Mouse (Mus musculus): Measurements from ENCODE around the gene Cfap43. TPM values are rescaled to one million over a fixed set of nuclear protein-coding genes. Genes with fewer than 3 reads are reported as not detected.

The Cfap43 gene
- polyA plus RNA-seq, 1 experiment from 2014 or later = 0.11 TPM

GRCm38 (mm10) chr19:47824026-47824425, 95.1 kb downstream of the Cfap43 start:
- ATAC-seq (replicated peaks; ENCODE audit: low FRiP score, low TSS enrichment, low read depth) (no peak), DNase-seq (ENCODE audit: low spot score) (no peak)
- 73% methylated on average over 5 of the region's 5 CpGs for WGBS

GRCm38 (mm10) chr19:47822143-47822796, 96.8 kb downstream of the Cfap43 start:
- DNase-seq (ENCODE audit: low spot score) = peak; percentile 51

More at GRCm38 (mm10) chr19:47824026-47824425, 95.1 kb downstream of the Cfap43 start:
- no peak overlapping the region for H3K27ac ChIP-seq (ENCODE audit: low read depth)
- H3K9me3 ChIP-seq (ENCODE audit: control insufficient read depth, low read length) = no peaks in the 10 kb centered on the region
- no peak overlapping the region for H3K9ac ChIP-seq (ENCODE audit: low read length)
- H3K36me3 ChIP-seq (ENCODE audit: control insufficient read depth, insufficient read depth, low read length) = no peaks in the 10 kb centered on the region
- H3K27me3 ChIP-seq (replicated peaks; ENCODE audit: control insufficient read depth, insufficient read depth, low read length) = no peaks in the 10 kb centered on the region
- H3K4me1 ChIP-seq (replicated peaks; ENCODE audit: control insufficient read depth, insufficient read depth, low read length) = no peaks in the 10 kb centered on the region
- no peak overlapping the region for H3K4me3 ChIP-seq (ENCODE audit: low read depth, low read length)
- no peak overlapping the region for H3K4me2 ChIP-seq (ENCODE audit: low read length)

GRCm38 (mm10) chr19:47821494-47821872, 97.6 kb downstream of the Cfap43 start:
- WGBS = 51% methylated on average over 7 of the region's 7 CpGs
- peak; percentile 61 for DNase-seq (ENCODE audit: low spot score)
- H3K4me2 ChIP-seq (ENCODE audit: low read length) = no peak overlapping the region

More at GRCm38 (mm10) chr19:47822143-47822796, 96.8 kb downstream of the Cfap43 start:
- ATAC-seq (replicated peaks; ENCODE audit: low FRiP score, low TSS enrichment, low read depth) = 0 out of 2 replicates have a peak, but pooled peaks have one; percentile 32
- H3K4me2 ChIP-seq (ENCODE audit: low read length) = no peak overlapping the region
- no peaks in the 10 kb centered on the region for H3K4me1 ChIP-seq (replicated peaks; ENCODE audit: control insufficient read depth, insufficient read depth, low read length)
- no peak overlapping the region for H3K27ac ChIP-seq (ENCODE audit: low read depth)
- H3K9me3 ChIP-seq (ENCODE audit: control insufficient read depth, low read length) = no peaks in the 10 kb centered on the region
- H3K4me3 ChIP-seq (ENCODE audit: low read depth, low read length) = no peak overlapping the region
- no peak overlapping the region for H3K9ac ChIP-seq (ENCODE audit: low read length)
- no peaks in the 10 kb centered on the region for H3K36me3 ChIP-seq (ENCODE audit: control insufficient read depth, insufficient read depth, low read length)
- no peaks in the 10 kb centered on the region for H3K27me3 ChIP-seq (replicated peaks; ENCODE audit: control insufficient read depth, insufficient read depth, low read length)
- WGBS = 13% methylated on average over 8 of the region's 8 CpGs

GRCm38 (mm10) chr19:47820832-47821493, 98.1 kb downstream of the Cfap43 start:
- Histone ChIP-seq H3K9ac (ENCODE audit: low read length) (no peak overlapping the region), H3K4me2 (ENCODE audit: low read length) (no peak overlapping the region), H3K27ac (ENCODE audit: low read depth) (no peak overlapping the region), H3K36me3 (ENCODE audit: control insufficient read depth, insufficient read depth, low read length) (no peaks in the 10 kb centered on the region), H3K27me3 (replicated peaks; ENCODE audit: control insufficient read depth, insufficient read depth, low read length) (no peaks in the 10 kb centered on the region), H3K4me1 (replicated peaks; ENCODE audit: control insufficient read depth, insufficient read depth, low read length) (no peaks in the 10 kb centered on the region), H3K9me3 (ENCODE audit: control insufficient read depth, low read length) (no peaks in the 10 kb centered on the region), H3K4me3 (ENCODE audit: low read depth, low read length) (no peak overlapping the region)
- whole genome bisulfite sequencing = 17% methylated on average over 9 of the region's 9 CpGs
- ATAC-seq (replicated peaks; ENCODE audit: low FRiP score, low TSS enrichment, low read depth) (0 out of 2 replicates have a peak, but pooled peaks have one; percentile 47), DNase-seq (ENCODE audit: low spot score) (peak; percentile 83)

More at GRCm38 (mm10) chr19:47821494-47821872, 97.6 kb downstream of the Cfap43 start:
- H3K27ac ChIP-seq (ENCODE audit: low read depth) = no peak overlapping the region
- no peak overlapping the region for H3K4me3 ChIP-seq (ENCODE audit: low read depth, low read length)
- ATAC-seq (replicated peaks; ENCODE audit: low FRiP score, low TSS enrichment, low read depth) = peak; percentile 5; the same call in 1 of the 2 replicates
- no peaks in the 10 kb centered on the region for H3K27me3 ChIP-seq (replicated peaks; ENCODE audit: control insufficient read depth, insufficient read depth, low read length)
- H3K4me1 ChIP-seq (replicated peaks; ENCODE audit: control insufficient read depth, insufficient read depth, low read length) = no peaks in the 10 kb centered on the region
- no peaks in the 10 kb centered on the region for H3K9me3 ChIP-seq (ENCODE audit: control insufficient read depth, low read length)
- no peak overlapping the region for H3K9ac ChIP-seq (ENCODE audit: low read length)
- no peaks in the 10 kb centered on the region for H3K36me3 ChIP-seq (ENCODE audit: control insufficient read depth, insufficient read depth, low read length)

- H3K4me2 ChIP-seq (ENCODE audit: low read length) = no peak overlapping the region
- ATAC-seq (replicated peaks; ENCODE audit: low FRiP score, low TSS enrichment, low read depth) (no peak), DNase-seq (ENCODE audit: low spot score) (no peak)
- H3K4me1 ChIP-seq (replicated peaks; ENCODE audit: control insufficient read depth, insufficient read depth, low read length) = no peaks in the 10 kb centered on the region
- H3K9ac ChIP-seq (ENCODE audit: low read length) = no peak overlapping the region
- H3K27me3 ChIP-seq (replicated peaks; ENCODE audit: control insufficient read depth, insufficient read depth, low read length) = no peaks in the 10 kb centered on the region
- no peaks in the 10 kb centered on the region for H3K36me3 ChIP-seq (ENCODE audit: control insufficient read depth, insufficient read depth, low read length)
- 79% methylated on average over 9 of the region's 9 CpGs for WGBS
- H3K9me3 ChIP-seq (ENCODE audit: control insufficient read depth, low read length) = no peaks in the 10 kb centered on the region
- no peak overlapping the region for H3K4me3 ChIP-seq (ENCODE audit: low read depth, low read length)
- no peak overlapping the region for H3K27ac ChIP-seq (ENCODE audit: low read depth)
Measured at GRCm38 (mm10) chr19:47817692-47818091, 101.4 kb downstream of the Cfap43 start.

GRCm38 (mm10) chr19:47814721-47815120, 104.4 kb downstream of the Cfap43 start:
- Histone ChIP-seq H3K9me3 (ENCODE audit: control insufficient read depth, low read length) (no peaks in the 10 kb centered on the region), H3K4me3 (ENCODE audit: low read depth, low read length) (no peak overlapping the region), H3K27ac (ENCODE audit: low read depth) (no peak overlapping the region), H3K9ac (ENCODE audit: low read length) (no peak overlapping the region), H3K4me1 (replicated peaks; ENCODE audit: control insufficient read depth, insufficient read depth, low read length) (no peaks in the 10 kb centered on the region), H3K36me3 (ENCODE audit: control insufficient read depth, insufficient read depth, low read length) (no peaks in the 10 kb centered on the region), H3K4me2 (ENCODE audit: low read length) (no peak overlapping the region), H3K27me3 (replicated peaks; ENCODE audit: control insufficient read depth, insufficient read depth, low read length) (no peaks in the 10 kb centered on the region)
- WGBS = 84% methylated on average over 5 of the region's 5 CpGs
- ATAC-seq (replicated peaks; ENCODE audit: low FRiP score, low TSS enrichment, low read depth) (no peak), DNase-seq (ENCODE audit: low spot score) (no peak)

- 74% methylated on average over 10 of the region's 10 CpGs for WGBS
- H3K9me3 ChIP-seq (ENCODE audit: control insufficient read depth, low read length) = no peaks in the 10 kb centered on the region
- ATAC-seq (replicated peaks; ENCODE audit: low FRiP score, low TSS enrichment, low read depth) (no peak), DNase-seq (ENCODE audit: low spot score) (no peak)
- no peaks in the 10 kb centered on the region for H3K4me1 ChIP-seq (replicated peaks; ENCODE audit: control insufficient read depth, insufficient read depth, low read length)
- H3K36me3 ChIP-seq (ENCODE audit: control insufficient read depth, insufficient read depth, low read length) = no peaks in the 10 kb centered on the region
- no peak overlapping the region for H3K27ac ChIP-seq (ENCODE audit: low read depth)
- no peak overlapping the region for H3K9ac ChIP-seq (ENCODE audit: low read length)
- no peak overlapping the region for H3K4me2 ChIP-seq (ENCODE audit: low read length)
- H3K27me3 ChIP-seq (replicated peaks; ENCODE audit: control insufficient read depth, insufficient read depth, low read length) = no peaks in the 10 kb centered on the region
- H3K4me3 ChIP-seq (ENCODE audit: low read depth, low read length) = no peak overlapping the region
Measured at GRCm38 (mm10) chr19:47812091-47812490, 107.0 kb downstream of the Cfap43 start.

- H3K4me2 ChIP-seq (ENCODE audit: low read length) = no peak overlapping the region
- no peaks in the 10 kb centered on the region for H3K9me3 ChIP-seq (ENCODE audit: control insufficient read depth, low read length)
- no peaks in the 10 kb centered on the region for H3K4me1 ChIP-seq (replicated peaks; ENCODE audit: control insufficient read depth, insufficient read depth, low read length)
- DNase-seq (ENCODE audit: low spot score) = no peak
- 56% methylated on average over 10 of the region's 10 CpGs for WGBS
- H3K36me3 ChIP-seq (ENCODE audit: control insufficient read depth, insufficient read depth, low read length) = no peaks in the 10 kb centered on the region
- H3K27me3 ChIP-seq (replicated peaks; ENCODE audit: control insufficient read depth, insufficient read depth, low read length) = no peaks in the 10 kb centered on the region
- H3K9ac ChIP-seq (ENCODE audit: low read length) = no peak overlapping the region
- ATAC-seq (replicated peaks; ENCODE audit: low FRiP score, low TSS enrichment, low read depth) = no peak
- H3K4me3 ChIP-seq (ENCODE audit: low read depth, low read length) = no peak overlapping the region
- H3K27ac ChIP-seq (ENCODE audit: low read depth) = no peak overlapping the region
Measured at GRCm38 (mm10) chr19:47798583-47798982, 120.5 kb downstream of the Cfap43 start.

Data from intestine, embryonic 14.5 days (tissue).